Mouse (Mus musculus) heart, adult 8-10 months (tissue): ENCODE measurements around the gene Spink4. TPM values are rescaled to one million over a fixed set of nuclear protein-coding genes. Genes with fewer than 3 reads are reported as not detected.
A peak's percentile ranks its signal among the peaks of the same experiment; 100 is the strongest.

Source experiments
- DNase-seq: peaks from one replicate; pipeline ENCODE4 v3.0.0; 2022; ENCODE audit warnings: low spot score
- total RNA-seq, 4 experiments: library from RNA; stranded (reverse); gene quantifications; 2 replicates each; pipeline ENCODE4 v1.2.4; 2022

Gene Spink4
- 1 to 10 TPM in 1 of 4 experiments, under 1 TPM in 2, not detected in 1; 0.82 to 1.3 (median 0.94) TPM for total RNA-seq

DNA sequence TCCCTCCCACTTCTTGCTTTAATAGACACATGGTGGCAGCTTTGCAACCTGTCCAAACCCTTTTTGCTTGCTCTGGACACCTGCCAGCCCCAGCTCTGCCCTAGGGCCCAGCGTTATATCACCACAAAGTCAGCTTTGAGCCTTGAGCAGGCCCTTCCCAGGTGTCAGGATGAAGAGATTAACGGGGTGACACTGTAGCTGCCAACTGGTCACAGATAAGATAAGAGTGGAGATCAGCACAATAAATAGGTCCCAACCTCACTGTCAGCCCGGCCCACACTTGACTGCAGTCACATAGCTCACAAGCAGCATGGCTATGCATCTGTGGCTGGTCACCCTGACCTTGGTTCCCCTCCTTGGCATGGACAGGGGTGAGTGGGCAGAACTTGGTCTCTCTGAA lies at the start of gene Spink4:
Gene Spink4 (plus strand): TSS at position 268 of the 400 bp plus-strand sequence.
- DNase-seq, result no peak

DNA sequence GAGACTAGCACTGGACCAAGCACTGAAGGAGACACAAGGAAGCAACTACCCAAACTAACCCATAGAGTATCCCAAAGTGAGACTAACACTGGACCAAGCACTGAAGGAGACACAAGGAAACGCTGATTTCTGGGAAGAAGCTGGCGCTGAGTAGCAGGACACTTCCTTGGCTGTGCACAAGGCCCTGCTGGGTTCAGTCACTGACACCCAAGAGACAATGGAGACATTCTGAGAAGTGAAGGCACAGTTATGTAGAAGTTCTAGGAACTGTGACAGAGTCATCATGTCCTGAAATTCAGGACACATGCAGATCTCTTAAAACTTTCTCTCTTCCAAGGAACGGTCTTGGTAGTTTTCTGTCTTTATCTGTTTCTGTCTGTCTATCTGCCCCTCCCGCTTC lies 49.6 kb upstream of the Spink4 start:
- no peak for DNase-seq

DNA sequence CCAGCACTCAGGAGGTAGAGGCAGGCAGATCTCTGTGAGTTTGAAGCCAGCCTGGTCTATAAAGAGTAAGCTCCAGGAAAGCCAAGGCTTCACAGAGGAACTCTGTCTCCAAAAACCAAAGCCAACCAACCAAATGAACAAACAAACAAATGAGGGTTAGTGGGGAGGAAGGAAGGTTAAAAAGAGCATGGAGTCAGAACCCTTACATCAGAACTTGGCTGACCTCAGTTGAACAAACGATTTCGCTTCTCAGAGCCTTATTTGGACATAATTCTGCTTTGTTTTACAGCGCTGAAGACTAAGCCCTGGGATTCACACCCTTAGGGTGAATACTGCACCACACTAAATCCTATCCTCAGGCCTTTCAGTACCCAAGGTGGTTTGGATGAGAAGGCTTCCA lies 47.7 kb upstream of the Spink4 start:
- no peak for DNase-seq

DNA sequence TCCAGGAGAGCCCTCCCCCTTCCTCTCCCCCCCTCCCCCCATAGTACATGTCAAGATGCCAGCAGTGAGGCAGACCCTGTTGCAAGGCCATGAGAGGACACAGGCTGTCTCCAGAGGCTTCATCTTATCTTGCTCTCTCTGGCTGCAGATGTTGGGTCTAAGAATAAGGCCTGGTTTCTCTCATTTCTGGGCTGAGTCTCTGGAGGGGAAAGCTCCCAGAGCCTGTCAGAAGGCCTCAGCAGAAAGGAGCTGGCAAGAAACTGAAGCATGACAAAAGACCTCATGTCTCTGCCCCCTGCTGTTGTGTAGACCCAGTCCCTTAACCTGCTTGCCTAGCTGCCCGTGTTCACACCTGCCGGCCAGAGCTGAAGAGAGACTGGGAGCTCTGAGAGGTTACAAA lies 46.5 kb upstream of the Spink4 start:
- DNase-seq, result peak; percentile 69

DNA sequence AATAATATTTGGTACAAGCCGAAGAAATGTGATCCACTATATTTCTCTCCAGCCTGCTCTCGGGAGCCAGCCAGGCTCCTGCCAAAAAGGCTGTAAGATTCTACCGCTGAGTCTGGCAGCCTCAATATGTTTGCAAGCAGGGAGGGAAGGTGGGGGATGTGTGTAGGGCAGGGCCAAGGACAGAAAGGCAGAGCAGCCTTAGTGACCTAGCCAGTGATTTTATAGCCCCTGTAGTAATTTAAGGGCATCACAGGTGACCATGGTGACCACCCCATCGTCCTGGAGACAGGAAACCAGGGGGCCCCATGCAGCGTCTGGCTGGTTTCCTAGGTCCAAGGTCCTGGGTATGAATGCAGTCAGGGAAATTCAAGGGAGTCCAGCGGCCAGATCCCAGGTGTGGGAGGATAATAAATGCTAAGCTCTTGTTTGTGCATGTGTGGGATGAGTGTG lies 45.7 kb upstream of the Spink4 start:
- DNase-seq, result peak; percentile 47

DNA sequence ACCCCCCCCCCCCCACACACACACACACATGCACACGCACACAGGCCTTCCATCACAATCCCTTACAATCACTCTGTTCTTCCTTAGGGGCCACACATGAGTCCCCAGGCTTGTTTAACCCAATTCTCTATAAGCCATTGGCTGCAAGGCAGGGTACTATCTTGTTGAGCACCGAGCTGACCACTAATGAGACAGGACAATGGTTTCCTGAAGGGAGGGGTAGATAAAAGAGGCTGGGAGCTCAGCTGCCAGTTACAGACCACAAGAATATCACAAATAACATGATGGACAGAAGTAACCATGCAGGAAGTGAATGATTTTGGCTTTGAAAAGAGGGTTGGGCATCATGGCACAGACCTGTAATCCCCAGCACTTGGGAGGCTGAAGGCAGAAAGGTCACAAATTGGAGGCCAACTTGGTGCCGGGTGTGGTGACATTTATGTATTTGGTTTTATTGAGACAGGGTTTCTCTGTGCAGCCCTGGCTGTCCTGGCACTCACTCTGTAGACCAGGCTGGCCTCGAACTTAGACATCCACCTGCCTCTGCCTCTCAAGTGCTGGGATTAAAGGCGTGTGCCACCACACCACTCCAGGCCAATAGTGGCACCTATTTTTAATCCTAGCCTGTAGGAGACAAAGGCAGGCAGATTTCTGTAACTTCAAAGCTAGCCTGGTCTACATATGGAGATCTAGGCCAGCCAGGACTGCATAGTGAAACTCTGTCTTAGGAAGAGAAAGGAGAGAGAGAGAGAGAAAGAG lies 44.9 kb upstream of the Spink4 start:
- DNase-seq, result no peak

DNA sequence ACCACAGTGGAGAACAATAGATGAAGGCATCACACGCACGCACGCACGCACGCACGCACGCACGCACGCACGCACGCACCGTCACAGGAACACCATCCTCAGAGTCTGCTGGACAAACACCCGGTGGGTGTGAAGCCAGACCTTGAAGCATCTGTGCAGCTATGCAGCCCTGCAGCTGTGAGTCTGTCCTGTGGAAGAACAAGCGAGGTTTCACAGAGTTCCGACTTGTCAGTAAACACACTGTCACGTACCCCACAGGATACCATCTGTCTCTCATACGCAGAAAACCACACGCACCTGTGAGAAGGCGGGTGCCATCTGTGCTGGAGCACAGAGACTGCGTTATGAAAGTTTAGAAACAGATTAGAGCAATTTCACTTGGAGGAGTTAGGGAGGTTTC lies 44.0 kb upstream of the Spink4 start:
- no peak for DNase-seq

DNA sequence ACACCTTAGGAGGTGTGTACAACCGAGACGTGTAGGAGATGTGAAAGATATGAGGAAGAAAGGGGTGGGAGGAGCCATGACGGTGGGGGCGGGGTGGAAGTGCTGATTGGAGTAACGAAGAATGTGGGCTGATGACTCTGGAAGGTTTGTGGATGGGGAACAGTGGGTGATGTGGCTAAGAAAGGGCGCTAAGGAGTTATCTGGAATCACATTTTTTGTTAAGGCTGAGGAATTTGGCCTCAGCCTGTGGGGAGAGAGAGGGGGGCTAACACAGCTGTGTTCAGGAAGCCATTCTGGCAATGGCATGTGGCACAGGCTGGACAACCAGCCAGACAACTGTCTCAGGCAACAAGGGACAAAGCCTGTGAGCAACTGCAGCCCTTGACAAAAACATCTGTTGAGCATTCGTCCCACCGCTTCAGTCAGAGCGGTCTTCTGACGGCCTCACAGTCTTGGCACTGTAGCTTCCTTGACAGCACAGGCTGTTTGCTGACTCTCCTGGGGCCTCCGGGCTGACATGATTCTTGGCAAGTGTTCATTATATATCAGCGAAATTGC lies 43.0 kb upstream of the Spink4 start:
- peak; percentile 75 for DNase-seq

DNA sequence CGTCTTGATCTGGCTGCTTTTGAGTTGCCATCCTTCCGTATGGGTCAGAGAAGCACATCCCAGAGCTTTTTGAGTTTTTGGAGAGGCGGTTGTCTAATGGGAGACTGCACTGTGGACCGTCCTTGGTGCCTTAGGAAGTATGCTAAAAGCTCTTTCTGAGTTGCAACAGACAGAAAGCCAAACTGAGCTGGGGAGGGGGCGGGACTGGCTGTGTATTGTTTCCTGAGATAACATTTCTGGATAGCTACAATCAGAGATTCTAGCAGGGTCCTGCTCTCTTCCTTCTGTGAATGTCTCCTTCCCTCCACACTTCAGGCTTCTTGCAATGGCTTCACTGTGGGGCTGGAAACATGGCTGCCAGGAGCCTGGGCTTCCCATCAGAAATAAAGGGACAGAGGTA lies 42.3 kb upstream of the Spink4 start:
- DNase-seq, result no peak

DNA sequence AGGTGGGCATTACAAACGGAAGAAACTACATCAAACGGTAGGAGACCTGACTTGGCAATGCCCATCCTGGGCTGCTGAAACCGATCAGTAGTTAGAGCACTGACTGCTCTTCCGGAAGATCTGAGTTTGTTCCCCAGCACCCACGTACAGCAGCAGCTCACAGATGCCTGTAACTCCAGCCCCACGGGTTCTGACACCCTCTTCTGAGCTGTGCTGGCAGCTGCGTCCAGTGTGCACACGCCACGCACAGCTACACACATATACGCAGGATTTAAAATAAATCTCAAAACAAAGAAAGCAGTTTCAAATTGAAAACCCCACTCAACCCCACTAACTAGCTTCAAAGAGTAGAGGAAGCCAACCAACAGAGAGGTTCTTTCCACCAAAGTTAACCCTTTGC lies 36.7 kb upstream of the Spink4 start:
- no peak for DNase-seq

DNA sequence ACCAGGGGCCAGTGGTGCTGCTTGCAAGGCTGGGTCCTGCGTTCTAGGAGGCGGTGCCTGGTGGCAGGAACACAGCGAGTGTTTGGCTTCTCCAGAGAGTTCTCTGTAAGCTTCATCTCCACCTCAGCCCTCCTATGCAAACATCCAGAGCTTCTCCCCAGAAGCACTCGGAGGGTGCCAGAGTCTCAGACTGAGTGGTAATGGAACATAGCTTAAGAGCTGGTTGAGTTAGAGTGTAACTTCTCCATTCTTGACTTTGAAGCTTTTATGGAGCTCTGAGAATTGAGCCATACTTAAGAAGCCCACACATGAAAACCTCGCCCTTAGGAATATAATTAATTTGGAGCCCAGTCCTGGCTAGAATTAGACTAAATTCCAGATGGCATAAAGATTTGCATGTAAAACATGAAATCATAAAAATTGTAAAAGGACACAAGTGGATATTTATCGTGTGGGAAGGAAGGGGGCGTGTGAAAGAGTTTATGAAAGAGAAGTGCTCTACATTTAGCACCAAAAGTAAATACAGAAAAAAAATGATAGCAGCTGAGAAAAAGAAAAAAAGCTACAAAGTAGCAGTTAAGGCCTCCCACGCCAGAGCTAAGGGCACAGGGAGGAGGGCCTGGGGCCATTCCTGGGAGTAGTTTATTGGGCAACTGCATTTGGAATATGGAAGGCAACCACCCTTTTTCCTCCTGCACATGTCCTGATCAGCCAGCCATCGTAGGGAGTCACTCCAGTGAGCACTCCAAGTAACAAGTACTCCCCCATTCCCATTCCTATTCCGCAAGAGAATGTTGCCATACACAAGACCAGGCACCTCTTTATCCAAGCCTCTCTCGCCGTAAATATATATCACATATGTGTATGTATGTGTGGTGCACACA lies 35.3 kb upstream of the Spink4 start:
- no peak for DNase-seq

DNA sequence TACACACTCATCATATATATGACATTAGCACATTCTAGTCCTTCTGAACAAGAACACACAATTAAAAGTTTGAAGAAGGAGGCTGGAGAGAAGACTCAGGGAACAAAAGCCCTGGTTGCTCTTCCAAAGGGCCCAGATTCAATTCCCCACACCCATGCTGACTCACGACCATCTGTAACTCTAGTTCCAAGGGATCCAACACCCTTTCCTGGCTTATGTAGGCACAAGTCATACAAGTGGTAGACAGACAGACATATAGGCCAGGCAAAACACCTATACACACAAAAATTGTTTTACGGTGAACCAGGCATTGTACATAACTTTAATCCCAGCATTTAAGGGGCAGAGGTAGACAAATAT lies 34.7 kb upstream of the Spink4 start:
- DNase-seq, result no peak

DNA sequence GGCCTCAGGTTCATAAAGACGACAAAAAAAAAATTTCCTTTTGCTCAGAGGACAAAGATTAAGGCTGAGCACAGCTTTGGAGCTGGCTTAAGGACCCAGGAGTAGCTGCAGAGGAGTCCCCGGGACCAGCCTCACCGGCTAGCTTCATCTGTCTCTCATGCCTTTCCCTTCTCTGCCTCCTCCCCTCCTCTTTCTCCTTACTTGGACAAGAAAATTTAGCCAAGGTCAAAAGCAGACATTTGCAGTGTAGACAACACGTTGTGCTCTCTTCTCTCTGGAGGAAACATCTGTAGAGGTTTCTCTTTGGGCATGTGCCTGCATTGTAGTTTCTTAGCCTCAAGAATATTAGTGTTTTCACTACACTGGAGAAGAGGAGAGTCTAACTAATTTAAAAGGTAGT lies 34.0 kb upstream of the Spink4 start:
- DNase-seq, result no peak

DNA sequence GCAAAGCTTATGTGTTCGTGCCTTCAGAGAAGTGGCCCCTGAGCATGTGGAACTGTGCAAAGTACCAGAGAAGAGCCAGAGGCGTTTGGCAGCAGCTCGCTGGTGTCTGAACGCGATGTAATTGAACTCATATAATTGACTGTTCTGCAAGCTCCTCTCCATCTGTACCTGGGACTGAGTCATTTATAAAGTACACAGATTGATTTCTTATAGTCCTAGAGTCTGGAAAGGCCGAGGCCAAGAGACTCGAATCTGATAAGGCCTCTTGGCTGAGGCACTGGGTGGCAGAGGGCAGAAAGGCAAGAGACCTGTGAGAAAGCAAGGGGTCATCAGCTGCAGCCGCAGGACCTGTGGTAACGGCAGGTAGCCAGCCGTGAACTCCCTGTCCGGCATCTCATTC lies 31.0 kb upstream of the Spink4 start:
- DNase-seq, result no peak

DNA sequence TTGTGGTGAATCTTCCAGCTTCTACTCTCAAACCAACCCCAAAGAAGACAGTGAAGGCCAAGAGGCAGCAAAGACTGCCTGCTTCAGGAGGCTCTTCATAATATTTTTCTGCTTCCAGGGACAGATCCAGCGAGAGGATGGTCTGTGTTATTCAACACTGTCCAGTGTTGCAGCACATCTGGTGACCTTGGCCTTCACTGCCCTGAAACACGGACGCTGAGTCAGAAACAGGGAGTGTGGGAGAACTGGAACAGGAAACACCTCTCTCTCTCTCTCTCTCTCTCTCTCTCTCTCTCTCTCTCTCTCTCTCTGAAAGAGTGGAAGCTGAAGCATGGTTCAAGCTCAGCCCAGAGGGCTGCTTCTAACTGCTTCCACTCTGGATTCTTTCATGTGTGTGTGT lies 30.6 kb upstream of the Spink4 start:
- no peak for DNase-seq

DNA sequence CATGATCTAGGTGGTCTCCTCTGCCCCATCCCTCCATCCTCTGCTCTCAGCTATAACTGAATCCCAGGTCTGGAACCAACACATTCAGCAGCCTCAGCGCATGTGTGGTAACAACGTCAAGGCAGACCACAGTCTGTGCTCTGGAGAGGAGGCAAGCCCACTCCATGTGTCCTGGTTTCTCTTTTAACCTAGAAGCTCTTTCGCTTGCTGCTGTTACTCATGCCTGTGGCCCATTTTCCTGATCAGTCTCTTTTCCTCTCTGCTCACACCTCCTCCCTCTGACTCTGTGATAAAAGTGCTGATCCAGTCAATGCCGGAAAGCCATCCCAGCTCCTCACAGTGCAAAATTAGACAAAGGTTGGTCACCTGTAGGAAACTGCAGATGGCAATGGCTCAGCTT lies 29.9 kb upstream of the Spink4 start:
- DNase-seq, result no peak

DNA sequence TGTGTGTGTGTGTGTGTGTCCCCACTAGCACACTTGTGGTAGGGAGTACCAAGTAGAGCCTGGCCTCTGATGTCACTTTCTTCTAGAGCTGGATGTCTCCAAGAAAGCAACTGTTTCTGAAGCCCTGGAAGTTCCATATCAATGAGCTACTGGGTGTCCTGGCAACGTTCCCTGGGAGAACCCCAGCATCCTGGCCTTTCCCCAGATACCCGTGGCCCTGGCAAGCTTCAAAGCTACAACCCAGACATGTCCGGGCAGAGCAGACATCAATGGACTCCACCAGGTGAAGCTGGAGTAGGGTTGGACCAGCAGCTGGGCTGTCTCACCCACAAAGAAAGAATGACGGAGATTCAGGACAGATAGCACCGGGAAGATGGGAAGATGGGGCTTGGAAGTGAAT lies 28.6 kb upstream of the Spink4 start:
- no peak for DNase-seq

DNA sequence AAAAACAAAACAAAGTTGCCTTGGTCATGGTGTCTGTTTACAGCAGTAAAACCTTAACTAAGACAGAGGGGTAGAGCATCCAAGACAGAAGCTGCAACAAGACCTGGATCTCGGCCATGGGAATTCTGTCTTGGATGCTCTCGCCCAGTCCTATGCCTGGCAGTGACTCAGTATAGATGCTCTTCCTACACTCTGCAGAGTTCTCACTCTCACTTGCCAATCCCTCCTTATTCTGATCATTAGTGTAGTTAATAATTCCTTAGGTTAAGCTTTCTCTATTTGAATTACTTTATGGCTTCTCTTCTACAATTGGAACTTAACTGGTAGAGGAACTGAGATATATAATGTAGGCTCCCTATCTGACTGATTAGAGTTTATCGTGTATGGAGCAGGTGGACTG lies 24.7 kb upstream of the Spink4 start:
- no peak for DNase-seq

DNA sequence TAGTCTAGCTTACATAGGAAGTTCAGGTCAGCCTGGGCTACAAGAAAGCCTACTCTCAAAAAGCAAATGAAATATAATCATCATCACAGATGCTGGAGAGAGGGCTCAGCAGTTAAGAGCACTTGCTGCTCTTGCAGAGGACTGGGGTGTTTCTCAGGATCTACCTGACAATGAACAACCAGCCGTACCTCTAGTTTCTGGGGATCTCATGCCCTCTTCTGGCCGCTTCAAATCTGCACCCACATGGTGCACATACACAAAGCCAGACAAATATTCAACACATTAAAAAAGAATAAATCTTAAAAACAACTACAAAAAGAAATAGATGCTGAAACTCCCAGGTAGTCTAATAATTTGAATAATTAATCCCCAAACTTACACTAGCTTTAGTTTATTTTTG lies 24.2 kb upstream of the Spink4 start:
- DNase-seq, result no peak

DNA sequence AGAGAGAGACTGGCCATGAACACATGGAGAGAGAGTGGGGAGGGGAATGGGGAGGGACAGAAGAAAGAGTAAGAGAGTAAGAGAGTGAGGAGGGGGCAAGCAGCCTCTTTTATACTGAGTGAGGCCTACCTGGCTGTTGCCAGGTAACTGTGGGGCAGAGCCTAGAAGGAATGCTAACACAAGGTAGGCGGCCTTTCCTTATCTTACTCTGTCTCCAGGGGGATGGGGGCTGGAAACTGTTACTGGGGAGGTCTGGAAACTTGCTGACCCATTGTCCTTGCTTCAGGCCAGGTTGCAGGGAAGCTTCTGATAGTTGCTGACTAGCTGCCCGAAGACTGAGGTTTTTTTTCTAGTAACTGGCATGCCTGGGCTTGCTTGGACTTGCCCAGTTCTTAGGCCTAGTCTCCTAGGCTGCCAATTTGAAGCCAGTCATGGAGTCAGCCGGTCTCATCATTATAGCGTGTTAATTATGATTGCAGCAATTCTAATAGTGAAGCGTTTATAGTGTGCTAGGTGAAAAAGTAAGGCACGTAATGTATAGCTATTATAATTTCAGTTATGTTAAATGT lies 21.3 kb upstream of the Spink4 start:
- no peak for DNase-seq

DNA sequence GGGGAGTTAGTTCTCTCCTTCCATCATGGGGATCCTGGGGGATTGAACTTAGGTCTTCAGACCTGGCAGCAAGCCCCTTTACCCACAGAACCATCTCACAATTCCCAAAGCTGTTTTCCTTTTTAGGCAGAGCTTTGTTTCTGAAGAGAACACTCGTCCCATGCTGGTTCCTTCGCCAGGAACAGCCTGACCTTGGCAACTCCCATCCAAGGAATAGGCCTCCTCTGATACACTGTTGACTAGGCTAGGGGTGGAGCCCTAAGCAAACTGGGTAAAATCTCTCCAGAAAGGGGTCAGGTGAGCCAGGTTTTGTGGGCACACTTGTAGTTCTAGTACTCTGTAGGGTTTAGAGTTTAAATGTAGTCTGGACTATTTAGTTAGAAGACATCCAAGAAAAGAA lies 20.6 kb upstream of the Spink4 start:
- DNase-seq, result no peak

DNA sequence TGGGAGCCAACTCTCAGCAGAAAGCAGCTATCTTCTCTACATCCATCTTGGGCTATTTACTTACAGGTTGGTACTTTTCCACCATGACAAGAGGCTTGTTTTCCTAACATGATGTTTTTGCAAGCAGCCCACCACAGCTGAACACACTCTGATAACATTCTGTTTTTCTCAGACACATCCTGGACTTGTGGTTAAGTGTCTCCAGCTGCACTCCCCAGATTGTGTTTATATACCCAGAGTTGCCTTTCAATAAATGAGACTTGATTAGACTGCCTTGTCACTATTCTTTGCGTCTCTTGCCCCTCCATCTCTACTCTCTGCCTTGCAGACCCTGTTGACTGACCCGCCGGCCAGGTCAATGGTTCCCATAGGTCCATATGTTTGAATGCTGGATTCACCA lies 19.8 kb upstream of the Spink4 start:
- no peak for DNase-seq
